Mouse (Mus musculus): ENCODE data around the gene Ttll1. TPM values are rescaled to one million over a fixed set of nuclear protein-coding genes. Genes with fewer than 3 reads are reported as not detected.

The Ttll1 gene
- total RNA-seq, 2 experiments from 2014 or later, result 43.0 to 43.6 TPM

- intact Hi-C loops (cut with DNase I), result loop anchor here (2.0 kb wide), 1 partner anchor 27 kb away; no protein-coding TSS in a partner anchor
- no peak for DNase-seq
Measured at GRCm38 (mm10) chr15:83435324-83436090, 75.2 kb downstream of the Ttll1 start.

- DNase-seq, result no peak
- intact Hi-C loops (cut with DNase I), result loop anchor here (2.0 kb wide), 1 partner anchor 28 kb away; no protein-coding TSS in a partner anchor
Measured at GRCm38 (mm10) chr15:83434692-83435091, 76.0 kb downstream of the Ttll1 start.

Small RNA genes within 50 kb of the gene (microRNA-seq; reads per million reads assigned to microRNA genes)
- gene Gm24575, result 0 reads per million in 2 experiments

Other genes with a start within 250 kb of the Ttll1 start
- gene Arfgap3, start 160.6 kb downstream of the Ttll1 start, total RNA-seq (2021), result 10 to 100 TPM; 11.6 to 14.5 TPM
- gene Pacsin2, start 46.3 kb downstream of the Ttll1 start, total RNA-seq (2021), result 100 to 1,000 TPM; 156 to 165 TPM
- 10 to 100 TPM; 11.2 to 12.9 TPM for gene Bik, start 16.0 kb upstream of the Ttll1 start, total RNA-seq (2021)
- 10 to 100 TPM; 64.8 to 66.0 TPM for gene Tspo, start 52.7 kb upstream of the Ttll1 start, total RNA-seq (2021)
- gene Mcat, start 52.9 kb upstream of the Ttll1 start, total RNA-seq (2021), result 10 to 100 TPM; 32.9 to 33.0 TPM
- gene Ttll12, start 84.3 kb upstream of the Ttll1 start, total RNA-seq (2021), result 1 to 10 TPM; 5.1 to 6.0 TPM
- gene Scube1, start 214.1 kb upstream of the Ttll1 start, total RNA-seq (2021), result 1 to 10 TPM; 3.7 to 4.0 TPM

All from heart, postnatal 14 days (tissue).